Mouse (Mus musculus): ENCODE data around the gene Lims1. TPM values are rescaled to one million over a fixed set of nuclear protein-coding genes. Genes with fewer than 3 reads are reported as not detected.

Gene Lims1
- polyA plus RNA-seq, 1 experiment from 2014 or later = 183 TPM

DNA sequence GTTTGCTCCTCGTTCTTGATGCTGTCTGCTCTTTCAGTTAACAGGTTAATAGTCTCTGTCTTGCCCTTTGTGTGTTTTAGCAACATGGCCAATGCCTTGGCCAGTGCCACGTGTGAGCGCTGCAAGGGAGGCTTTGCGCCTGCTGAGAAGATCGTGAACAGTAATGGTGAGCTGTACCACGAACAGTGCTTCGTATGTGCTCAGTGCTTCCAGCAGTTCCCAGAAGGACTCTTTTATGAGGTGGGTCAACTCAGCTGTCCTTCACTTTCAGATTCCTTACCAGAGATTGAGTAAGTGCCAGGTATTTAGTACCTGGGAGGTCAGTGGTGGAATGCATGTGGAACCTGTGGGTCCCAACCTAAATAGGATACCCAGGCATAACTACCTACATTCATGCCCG lies 75.7 kb downstream of the Lims1 start:
- Histone ChIP-seq H3K27ac (no peak overlapping the region), H3K4me3 (no peak overlapping the region), H3K27me3 (no peaks in the 10 kb centered on the region), H3K9ac (no peak overlapping the region), H3K4me2 (no peak overlapping the region), H3K4me1 (replicated peaks) (peaks cover 47% of the 10 kb centered on the region), H3K36me3 (peaks cover 18% of the 10 kb centered on the region), H3K9me3 (replicated peaks) (no peaks in the 10 kb centered on the region)
- WGBS = 93% methylated on average over 8 of the region's 8 CpGs
- ATAC-seq (replicated peaks; ENCODE audit: insufficient number of reproducible peaks, insufficient read depth, low FRiP score, low read depth) = no peak

DNA sequence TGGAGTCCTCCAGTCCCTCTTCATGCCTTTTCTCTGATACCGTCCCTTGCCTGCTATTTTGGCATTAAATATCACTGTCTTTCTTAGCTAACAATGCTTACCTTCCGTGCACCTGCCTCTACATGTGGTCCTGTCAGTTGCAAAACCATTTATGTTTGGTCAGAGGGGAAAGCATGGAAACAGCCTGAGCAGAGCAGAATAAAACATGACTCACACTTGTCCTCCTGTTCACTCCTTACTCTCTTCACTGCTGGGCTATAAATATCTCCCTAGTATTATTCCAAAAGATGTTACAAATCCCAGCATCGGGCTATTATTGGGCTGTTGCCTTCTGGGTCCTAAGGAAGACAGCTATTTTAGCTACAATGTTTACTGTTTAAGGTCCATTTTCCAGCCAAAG lies 78.6 kb downstream of the Lims1 start:
- Histone ChIP-seq H3K36me3 (peaks cover 27% of the 10 kb centered on the region), H3K9me3 (replicated peaks) (no peaks in the 10 kb centered on the region), H3K4me2 (peak overlapping the region; percentile 8; the same call in 1 of the 2 replicates), H3K27me3 (no peaks in the 10 kb centered on the region), H3K27ac (peak overlapping the region; percentile 87), H3K9ac (no peak overlapping the region), H3K4me1 (replicated peaks) (peaks cover 53% of the 10 kb centered on the region), H3K4me3 (no peak overlapping the region)
- WGBS = 35% methylated on average over 3 of the region's 3 CpGs
- peak; percentile 71; the same call in 1 of the 2 replicates for ATAC-seq (replicated peaks; ENCODE audit: insufficient number of reproducible peaks, insufficient read depth, low FRiP score, low read depth)

DNA sequence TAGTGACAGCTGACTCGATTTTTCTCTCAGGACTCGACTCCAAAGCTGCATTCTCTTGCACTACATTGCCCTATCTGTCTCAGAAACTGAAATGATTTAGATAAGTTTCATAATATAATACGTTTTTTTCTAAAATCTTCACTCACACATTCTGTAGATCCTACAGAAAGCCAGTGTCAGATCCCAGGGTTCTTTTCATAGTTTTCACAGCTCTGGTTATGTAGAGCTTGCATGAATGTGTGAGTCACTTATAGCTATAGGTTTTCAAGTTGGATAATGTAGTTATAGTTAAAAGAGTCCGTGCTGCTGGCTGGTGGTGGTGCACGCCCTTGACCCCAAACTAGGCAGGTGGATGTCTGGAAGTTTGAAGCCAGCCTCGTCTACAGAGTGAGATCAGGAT lies 81.4 kb downstream of the Lims1 start:
- H3K4me2 ChIP-seq = no peak overlapping the region
- H3K9ac ChIP-seq = no peak overlapping the region
- WGBS = 63% methylated on average over 6 of the region's 6 CpGs
- no peak overlapping the region for H3K4me3 ChIP-seq
- ATAC-seq (replicated peaks; ENCODE audit: insufficient number of reproducible peaks, insufficient read depth, low FRiP score, low read depth) = no peak
- H3K9me3 ChIP-seq (replicated peaks) = no peaks in the 10 kb centered on the region
- peaks cover 41% of the 10 kb centered on the region for H3K36me3 ChIP-seq
- peak overlapping the region; percentile 87 for H3K27ac ChIP-seq
- no peaks in the 10 kb centered on the region for H3K27me3 ChIP-seq
- peaks cover 46% of the 10 kb centered on the region for H3K4me1 ChIP-seq (replicated peaks)

DNA sequence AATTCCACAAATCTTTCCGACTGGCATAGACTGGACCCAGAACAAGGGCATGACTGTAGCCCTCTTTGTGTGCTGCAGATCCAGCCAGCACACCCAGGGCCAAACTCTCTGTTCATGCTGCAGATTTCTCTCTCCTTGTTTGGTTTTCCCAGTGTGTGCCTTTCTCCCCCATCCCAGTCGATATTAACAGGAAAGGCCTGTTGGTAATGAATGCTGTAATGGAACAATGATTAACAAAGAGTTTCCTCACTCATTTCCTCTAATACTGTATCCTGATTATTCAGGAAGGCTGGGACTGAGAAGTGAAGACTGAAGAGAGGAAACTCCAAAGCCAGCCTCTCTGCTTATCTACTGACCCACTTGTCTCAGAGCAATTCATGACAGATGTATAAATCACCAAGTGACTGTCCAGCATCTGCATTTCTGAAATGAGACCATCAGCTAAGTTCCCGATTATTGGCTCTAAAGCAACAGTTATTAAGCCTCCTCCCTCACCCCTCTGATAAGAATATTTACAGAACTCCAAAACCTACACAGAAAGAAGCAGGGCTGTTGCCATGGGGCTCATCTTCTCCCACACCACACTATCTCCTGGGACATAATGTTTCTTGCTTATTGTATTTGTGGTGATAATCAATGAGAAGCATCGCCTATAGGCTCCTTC lies 82.2 kb downstream of the Lims1 start:
- Histone ChIP-seq H3K4me1 (replicated peaks) (peaks cover 46% of the 10 kb centered on the region), H3K36me3 (peaks cover 48% of the 10 kb centered on the region), H3K27me3 (no peaks in the 10 kb centered on the region), H3K27ac (peak overlapping the region; percentile 87), H3K9me3 (replicated peaks) (no peaks in the 10 kb centered on the region), H3K4me2 (no peak overlapping the region), H3K9ac (no peak overlapping the region), H3K4me3 (no peak overlapping the region)
- peak; percentile 79 for ATAC-seq (replicated peaks; ENCODE audit: insufficient number of reproducible peaks, insufficient read depth, low FRiP score, low read depth)
- WGBS = 36% methylated on average over 4 of the region's 4 CpGs

DNA sequence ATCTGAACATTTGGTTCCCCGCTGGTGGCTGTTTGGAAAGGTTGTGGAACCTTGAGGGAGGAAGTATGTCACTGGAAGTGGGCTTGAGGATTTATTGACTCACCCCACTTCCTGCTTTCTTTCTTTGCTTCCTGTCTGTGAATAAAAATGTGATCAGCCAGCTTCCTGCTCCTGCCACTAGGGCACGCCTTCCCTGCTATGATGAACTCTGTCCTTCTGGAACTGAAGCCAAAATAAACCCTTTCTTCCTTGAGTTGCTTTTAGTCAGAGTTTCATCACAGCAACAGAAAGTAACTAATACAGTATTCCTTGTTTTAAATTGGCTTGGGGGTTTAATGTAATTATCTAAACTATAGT lies 82.7 kb downstream of the Lims1 start:
- Histone ChIP-seq H3K27me3 (no peaks in the 10 kb centered on the region), H3K4me3 (no peak overlapping the region), H3K27ac (peak overlapping the region; percentile 87), H3K4me2 (no peak overlapping the region), H3K9me3 (replicated peaks) (no peaks in the 10 kb centered on the region), H3K36me3 (peaks cover 54% of the 10 kb centered on the region), H3K9ac (no peak overlapping the region), H3K4me1 (replicated peaks) (peaks cover 46% of the 10 kb centered on the region)
- ATAC-seq (replicated peaks; ENCODE audit: insufficient number of reproducible peaks, insufficient read depth, low FRiP score, low read depth) = peak; percentile 24; the same call in 1 of the 2 replicates
- 65% methylated on average over 2 of the region's 2 CpGs for WGBS

DNA sequence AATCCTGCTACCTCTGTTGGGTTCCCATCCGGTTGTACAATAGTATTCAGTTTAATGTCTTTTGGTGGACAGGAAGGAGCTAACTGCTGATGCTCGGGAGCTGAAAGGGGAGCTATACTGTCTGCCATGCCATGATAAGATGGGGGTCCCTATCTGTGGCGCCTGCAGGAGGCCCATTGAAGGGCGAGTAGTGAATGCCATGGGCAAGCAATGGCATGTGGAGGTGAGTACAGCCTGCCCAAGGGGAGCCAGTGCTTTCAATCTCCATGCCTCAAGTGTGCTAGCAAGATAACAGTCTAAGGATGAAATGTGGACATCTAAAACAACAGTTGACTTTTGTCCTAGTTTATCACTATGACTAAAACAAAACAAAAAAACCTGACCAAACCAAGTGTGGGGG lies 89.1 kb downstream of the Lims1 start:
- no peak overlapping the region for H3K4me3 ChIP-seq
- no peak overlapping the region for H3K9ac ChIP-seq
- 80% methylated on average over 4 of the region's 4 CpGs for WGBS
- peaks cover 90% of the 10 kb centered on the region for H3K36me3 ChIP-seq
- no peak overlapping the region for H3K4me2 ChIP-seq
- no peaks in the 10 kb centered on the region for H3K4me1 ChIP-seq (replicated peaks)
- no peaks in the 10 kb centered on the region for H3K27me3 ChIP-seq
- no peak for ATAC-seq (replicated peaks; ENCODE audit: insufficient number of reproducible peaks, insufficient read depth, low FRiP score, low read depth)
- no peaks in the 10 kb centered on the region for H3K9me3 ChIP-seq (replicated peaks)
- no peak overlapping the region for H3K27ac ChIP-seq

DNA sequence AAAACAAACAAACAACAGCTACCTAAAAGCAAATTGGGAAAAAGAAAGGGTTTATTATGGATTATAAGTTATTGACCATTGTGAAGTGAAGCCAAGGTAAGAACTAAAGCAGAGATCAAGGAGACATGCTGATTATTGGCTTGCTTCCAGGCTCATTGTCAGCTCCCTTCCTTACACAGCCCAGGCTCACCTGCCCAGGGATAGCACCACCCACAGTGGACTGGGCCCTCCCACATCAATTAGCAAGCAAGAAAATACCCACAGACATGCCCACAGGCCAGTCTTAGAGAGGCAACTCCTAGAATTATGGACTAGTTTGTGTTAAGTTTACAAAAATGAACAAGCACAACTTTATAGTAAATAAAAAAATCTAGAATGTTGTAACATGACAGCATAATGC lies 89.6 kb downstream of the Lims1 start:
- Histone ChIP-seq H3K9me3 (replicated peaks) (no peaks in the 10 kb centered on the region), H3K27me3 (no peaks in the 10 kb centered on the region), H3K36me3 (peaks cover 90% of the 10 kb centered on the region), H3K4me3 (no peak overlapping the region), H3K9ac (no peak overlapping the region), H3K4me1 (replicated peaks) (no peaks in the 10 kb centered on the region), H3K4me2 (no peak overlapping the region), H3K27ac (no peak overlapping the region)
- no peak for ATAC-seq (replicated peaks; ENCODE audit: insufficient number of reproducible peaks, insufficient read depth, low FRiP score, low read depth)

DNA sequence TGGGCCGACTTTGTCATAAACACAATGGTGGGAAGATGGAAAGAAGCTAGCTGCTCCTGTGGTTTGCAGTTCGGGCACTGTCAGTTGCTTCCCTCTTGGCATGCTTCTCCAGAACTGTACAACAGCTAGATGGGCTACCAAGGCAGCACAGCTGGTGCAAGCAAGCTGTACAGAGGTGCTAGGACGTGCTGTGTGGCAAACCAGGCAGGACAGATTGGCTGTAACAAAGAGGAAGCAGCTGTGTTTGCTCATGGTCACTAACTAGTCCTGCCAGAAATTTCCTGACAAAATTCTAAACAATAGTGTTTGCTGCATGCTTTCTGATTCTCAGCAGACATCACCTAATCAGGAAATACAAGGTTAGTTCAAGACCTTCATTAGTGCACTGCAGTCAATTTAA lies 93.4 kb downstream of the Lims1 start:
- Histone ChIP-seq H3K27me3 (no peaks in the 10 kb centered on the region), H3K9me3 (replicated peaks) (no peaks in the 10 kb centered on the region), H3K4me1 (replicated peaks) (no peaks in the 10 kb centered on the region), H3K4me3 (no peak overlapping the region), H3K4me2 (no peak overlapping the region), H3K36me3 (peaks cover 75% of the 10 kb centered on the region), H3K9ac (no peak overlapping the region), H3K27ac (peak overlapping the region; percentile 12; the same call in 1 of the 2 replicates)
- 75% methylated on average over 3 of the region's 3 CpGs for WGBS
- ATAC-seq (replicated peaks; ENCODE audit: insufficient number of reproducible peaks, insufficient read depth, low FRiP score, low read depth) = peak; percentile 62; the same call in 1 of the 2 replicates

DNA sequence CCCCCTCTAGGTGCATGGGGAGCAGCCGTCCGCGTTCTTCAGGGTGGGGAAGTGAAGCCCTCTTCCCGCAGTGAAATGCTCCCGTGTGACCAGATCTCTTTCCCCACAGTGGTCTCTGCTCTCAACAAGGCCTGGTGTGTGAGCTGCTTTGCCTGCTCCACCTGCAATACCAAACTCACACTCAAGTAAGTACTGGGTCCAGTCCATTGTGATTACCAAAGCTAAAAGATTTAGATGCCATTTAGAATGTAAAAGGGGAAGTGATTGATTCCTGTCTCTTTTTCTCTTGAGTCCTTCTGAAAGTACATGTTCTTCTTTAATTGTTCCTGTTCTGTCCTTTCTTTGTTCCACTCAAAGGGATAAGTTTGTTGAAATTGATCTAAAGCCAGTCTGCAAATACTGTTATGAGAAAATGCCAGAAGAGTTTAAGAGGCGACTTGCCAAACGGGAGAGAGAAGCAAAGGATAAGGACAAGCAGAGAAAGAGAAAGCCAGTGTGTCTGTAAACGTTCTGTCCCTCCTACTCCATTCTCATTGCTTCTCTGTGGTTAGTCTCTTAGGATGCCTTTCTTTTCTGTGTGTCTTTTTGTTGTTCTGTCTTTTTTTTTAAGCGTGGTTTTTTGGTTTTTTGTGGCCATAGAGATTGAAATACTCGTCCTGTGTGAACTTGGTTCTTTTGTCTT lies 95.2 kb downstream of the Lims1 start:
- Histone ChIP-seq H3K27ac (peak overlapping the region; percentile 8; the same call in 1 of the 2 replicates), H3K36me3 (peaks cover 72% of the 10 kb centered on the region), H3K4me1 (replicated peaks) (no peaks in the 10 kb centered on the region), H3K4me3 (no peak overlapping the region), H3K4me2 (no peak overlapping the region), H3K9me3 (replicated peaks) (no peaks in the 10 kb centered on the region), H3K27me3 (no peaks in the 10 kb centered on the region), H3K9ac (no peak overlapping the region)
- 84% methylated on average over 10 of the region's 10 CpGs for WGBS
- no peak for ATAC-seq (replicated peaks; ENCODE audit: insufficient number of reproducible peaks, insufficient read depth, low FRiP score, low read depth)

DNA sequence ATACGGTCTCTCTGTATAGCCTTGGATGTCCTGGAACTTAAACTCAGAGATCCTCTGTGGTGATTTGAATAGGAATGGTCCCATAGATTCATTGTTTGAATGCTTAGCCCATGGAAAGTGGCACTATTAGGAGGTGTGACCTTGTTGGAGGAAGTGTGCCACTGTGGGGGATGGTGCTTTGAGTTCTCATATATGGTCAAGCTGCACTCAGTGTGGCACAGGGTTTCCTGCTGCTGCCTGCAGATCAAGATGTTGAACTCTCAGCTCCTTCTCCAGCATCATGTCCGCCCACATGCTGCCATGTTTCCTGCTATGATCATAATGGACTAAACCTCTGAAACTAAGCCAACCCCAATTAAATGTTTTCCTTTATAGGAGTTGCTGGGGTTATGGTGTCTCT lies 104.7 kb downstream of the Lims1 start:
- no peak for ATAC-seq (replicated peaks; ENCODE audit: insufficient number of reproducible peaks, insufficient read depth, low FRiP score, low read depth)
- H3K4me1 ChIP-seq (replicated peaks) = no peaks in the 10 kb centered on the region
- H3K9ac ChIP-seq = no peak overlapping the region
- no peak overlapping the region for H3K4me2 ChIP-seq
- H3K4me3 ChIP-seq = no peak overlapping the region
- H3K27me3 ChIP-seq = no peaks in the 10 kb centered on the region
- H3K27ac ChIP-seq = no peak overlapping the region
- 93% methylated on average over 2 of the region's 2 CpGs for WGBS
- peaks cover 25% of the 10 kb centered on the region for H3K36me3 ChIP-seq
- H3K9me3 ChIP-seq (replicated peaks) = no peaks in the 10 kb centered on the region

DNA sequence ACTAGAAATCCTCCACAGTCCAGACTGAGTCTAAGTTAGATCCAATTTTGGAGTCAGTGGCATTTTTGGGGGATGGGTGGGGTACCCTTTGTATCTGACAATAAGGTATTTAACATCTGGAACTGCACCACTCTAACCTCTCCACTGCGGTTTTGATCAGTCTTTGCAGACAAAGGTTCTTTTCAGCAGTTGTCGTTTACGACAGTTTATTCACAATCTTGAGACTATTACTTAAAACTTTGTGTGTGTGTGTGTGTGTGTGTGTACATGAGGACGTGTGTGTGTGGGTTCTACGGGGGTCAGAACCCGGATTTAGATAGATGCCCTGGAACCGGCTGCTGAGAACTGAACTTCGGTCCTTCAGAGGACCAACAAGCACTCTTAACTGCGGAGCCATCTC lies 122.6 kb downstream of the Lims1 start:
- no peaks in the 10 kb centered on the region for H3K36me3 ChIP-seq
- WGBS = 16% methylated on average over 9 of the region's 9 CpGs

More for the DNA sequence above, 122.6 kb downstream of the Lims1 start:
- Histone ChIP-seq H3K9ac (peak overlapping the region; percentile 94), H3K27ac (peak overlapping the region; percentile 96), H3K4me1 (replicated peaks) (peaks cover 10% of the 10 kb centered on the region), H3K4me2 (peak overlapping the region; percentile 71), H3K4me3 (peak overlapping the region; percentile 78), H3K9me3 (replicated peaks) (no peaks in the 10 kb centered on the region), H3K27me3 (no peaks in the 10 kb centered on the region)
- no peak for ATAC-seq (replicated peaks; ENCODE audit: insufficient number of reproducible peaks, insufficient read depth, low FRiP score, low read depth)
